Mouse (Mus musculus): ENCODE measurements around the gene Gm9376. TPM values are rescaled to one million over a fixed set of nuclear protein-coding genes. Genes with fewer than 3 reads are reported as not detected.

Gm9376 gene
- not detected for total RNA-seq (2022)

- no peak for DNase-seq (ENCODE audit: low spot score in 2 of 2)
Observed at GRCm38 (mm10) chr14:118266660-118267059, at the start of gene Gm9376. Gm9376 (plus strand) TSS chr14:118266960.

GRCm38 (mm10) chr14:118220885-118221284, 45.9 kb upstream of the Gm9376 start:
- DNase-seq (ENCODE audit: low spot score in 2 of 2): no peak

- no peak for DNase-seq (ENCODE audit: low spot score in 2 of 2)
Observed at GRCm38 (mm10) chr14:118225061-118225743, 41.6 kb upstream of the Gm9376 start.

- DNase-seq (ENCODE audit: low spot score in 2 of 2): no peak
Observed at GRCm38 (mm10) chr14:118225911-118226310, 40.8 kb upstream of the Gm9376 start.

GRCm38 (mm10) chr14:118226471-118227155, 40.1 kb upstream of the Gm9376 start:
- DNase-seq (ENCODE audit: low spot score in 2 of 2): no peak

GRCm38 (mm10) chr14:118232381-118232970, 34.3 kb upstream of the Gm9376 start:
- no peak for DNase-seq (ENCODE audit: low spot score in 2 of 2)

GRCm38 (mm10) chr14:118233786-118234540, 32.8 kb upstream of the Gm9376 start:
- no peak for DNase-seq (ENCODE audit: low spot score in 2 of 2)

GRCm38 (mm10) chr14:118234541-118235210, 32.1 kb upstream of the Gm9376 start:
- DNase-seq (ENCODE audit: low spot score in 2 of 2): no peak

GRCm38 (mm10) chr14:118235361-118235972, 31.3 kb upstream of the Gm9376 start:
- no peak for DNase-seq (ENCODE audit: low spot score in 2 of 2)

GRCm38 (mm10) chr14:118235973-118236885, 30.5 kb upstream of the Gm9376 start:
- no peak for DNase-seq (ENCODE audit: low spot score in 2 of 2)

- peak in 1 of 2 experiments; percentile 41 for DNase-seq (ENCODE audit: low spot score in 2 of 2)
Observed at GRCm38 (mm10) chr14:118236886-118237289, 29.9 kb upstream of the Gm9376 start, which contains the start of gene Sox21. Sox21 (minus strand) TSS chr14:118237030.

GRCm38 (mm10) chr14:118237786-118238185, 29.0 kb upstream of the Gm9376 start:
- DNase-seq (ENCODE audit: low spot score in 2 of 2): no peak

GRCm38 (mm10) chr14:118239351-118239750, 27.4 kb upstream of the Gm9376 start:
- no peak for DNase-seq (ENCODE audit: low spot score in 2 of 2)

- no peak for DNase-seq (ENCODE audit: low spot score in 2 of 2)
Observed at GRCm38 (mm10) chr14:118241416-118241815, 25.3 kb upstream of the Gm9376 start.

- DNase-seq (ENCODE audit: low spot score in 2 of 2): no peak
Observed at GRCm38 (mm10) chr14:118253381-118253780, 13.4 kb upstream of the Gm9376 start.

GRCm38 (mm10) chr14:118268849-118269248, 2.1 kb downstream of the Gm9376 start:
- no peak for DNase-seq (ENCODE audit: low spot score in 2 of 2)

GRCm38 (mm10) chr14:118272594-118273555, 6.1 kb downstream of the Gm9376 start:
- DNase-seq (ENCODE audit: low spot score in 2 of 2): no peak

GRCm38 (mm10) chr14:118277704-118278498, 11.1 kb downstream of the Gm9376 start:
- DNase-seq (ENCODE audit: low spot score in 2 of 2): no peak

Data from left cerebral cortex, adult 8-10 months (tissue).